In the genomic region with DNA sequence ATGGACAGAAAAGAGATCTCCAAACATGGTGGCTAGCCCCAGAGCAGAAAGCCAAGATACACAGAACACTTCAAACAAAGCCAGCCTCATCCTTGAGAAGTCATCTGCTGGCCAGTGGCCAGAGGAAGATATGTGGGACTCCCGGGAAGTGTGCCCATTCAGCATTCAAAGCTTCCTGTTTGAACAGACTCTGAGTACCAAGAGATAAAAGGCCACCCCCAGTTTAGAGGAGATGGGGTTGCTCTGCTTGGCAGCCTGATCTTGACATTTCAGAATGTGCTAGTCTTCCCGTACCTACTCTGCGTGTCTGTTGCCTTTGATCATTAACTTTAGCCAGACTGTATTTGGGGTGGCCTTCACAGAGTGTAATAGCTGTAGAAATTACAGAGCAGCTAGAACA, we compare ENCODE assay signal across 11 mouse cellular contexts. TPM values are rescaled to one million over a fixed set of nuclear protein-coding genes. Genes with fewer than 3 reads are reported as not detected.
DNase-seq lines count a peak whose midpoint lies in the region; ATAC-seq and TF ChIP-seq lines count a peak whose summit lies in the region.
"Had no signal": no experiment of that assay in that cellular context is flagged by ENCODE, and none has a peak within 500 bp of the region (broad histone marks: within the 10 kb centered on the region; RNA-seq: fewer than 3 reads in every experiment).

No protein-coding gene starts in this region.

- DNase-seq in forebrain, embryonic 14.5 days (ENCODE audit: low spot score): peak; percentile 7
- DNase-seq in kidney, postnatal 10 days: peak; percentile 61
- peak; percentile 49 to 69 for DNase-seq in adrenal gland, adult 18-20 months (ENCODE audit: low spot score in 2 of 2)
- DNase-seq in lung, postnatal 0 days (ENCODE audit: low spot score): peak; percentile 57
- no peak for DNase-seq in liver
- DNase-seq in embryo, embryonic 9.5 days (ENCODE audit: extremely low spot score): no peak

- H3K27me3 ChIP-seq in forebrain, embryonic 14.5 days (replicated peaks; ENCODE audit: control insufficient read depth, insufficient read depth, low read length): no peaks in the 10 kb centered on the region
- H3K27me3 ChIP-seq in forebrain, embryonic 16.5 days (replicated peaks; ENCODE audit: control insufficient read depth, insufficient read depth, low read length): no peaks in the 10 kb centered on the region
- H3K27me3 ChIP-seq in kidney, embryonic 15.5 days: no peaks in the 10 kb centered on the region
- no peaks in the 10 kb centered on the region for H3K27me3 ChIP-seq in lung, postnatal 0 days (replicated peaks; ENCODE audit: insufficient read depth, low read length)
- H3K27me3 ChIP-seq: embryonic facial prominence, embryonic 13.5 days; neural tube, embryonic 13.5 days had no signal

- no peak overlapping the region for H3K4me2 ChIP-seq in forebrain, embryonic 14.5 days (ENCODE audit: low read length)
- H3K4me2 ChIP-seq in forebrain, embryonic 16.5 days (ENCODE audit: low read length): no peak overlapping the region
- no peak overlapping the region for H3K4me2 ChIP-seq in kidney, embryonic 15.5 days
- H3K4me2 ChIP-seq in lung, postnatal 0 days (replicated peaks; ENCODE audit: low read depth, low read length): no peak overlapping the region
- H3K4me2 ChIP-seq: embryonic facial prominence, embryonic 13.5 days; liver, embryonic 11.5 days; neural tube, embryonic 13.5 days had no signal

- WGBS in forebrain, embryonic 14.5 days: 64% methylated on average over 3 of the region's 3 CpGs
- WGBS in forebrain, embryonic 16.5 days: 56% methylated on average over 3 of the region's 3 CpGs
- 43% methylated on average over 3 of the region's 3 CpGs for WGBS in kidney, embryonic 15.5 days
- 12% methylated on average over 3 of the region's 3 CpGs for WGBS in lung, postnatal 0 days

- no peak overlapping the region for H3K4me3 ChIP-seq in forebrain, embryonic 14.5 days (ENCODE audit: low read depth, low read length)
- no peak overlapping the region for H3K4me3 ChIP-seq in forebrain, embryonic 16.5 days (replicated peaks; ENCODE audit: low read length)
- H3K4me3 ChIP-seq in kidney, embryonic 15.5 days (replicated peaks): no peak overlapping the region
- no peak overlapping the region for H3K4me3 ChIP-seq in lung, postnatal 0 days (ENCODE audit: low read depth, low read length)
- H3K4me3 ChIP-seq: embryonic facial prominence, embryonic 13.5 days; neural tube, embryonic 13.5 days had no signal

- H3K4me1 ChIP-seq in forebrain, embryonic 14.5 days (ENCODE audit: control insufficient read depth, insufficient read depth, low read length): no peaks in the 10 kb centered on the region
- no peaks in the 10 kb centered on the region for H3K4me1 ChIP-seq in forebrain, embryonic 16.5 days (replicated peaks; ENCODE audit: control insufficient read depth, insufficient read depth, low read length)
- H3K4me1 ChIP-seq in kidney, embryonic 15.5 days: no peaks in the 10 kb centered on the region
- no peaks in the 10 kb centered on the region for H3K4me1 ChIP-seq in lung, postnatal 0 days (ENCODE audit: insufficient read depth, low read depth, low read length)
- H3K4me1 ChIP-seq: embryonic facial prominence, embryonic 13.5 days had no signal

- H3K9ac ChIP-seq in forebrain, embryonic 14.5 days (ENCODE audit: low read length): no peak overlapping the region
- no peak overlapping the region for H3K9ac ChIP-seq in forebrain, embryonic 16.5 days (replicated peaks; ENCODE audit: low read depth, low read length)
- H3K9ac ChIP-seq in kidney, embryonic 15.5 days: no peak overlapping the region
- H3K9ac ChIP-seq in lung, postnatal 0 days (replicated peaks; ENCODE audit: low read depth): no peak overlapping the region
- H3K9ac ChIP-seq: embryonic facial prominence, embryonic 13.5 days; neural tube, embryonic 13.5 days had no signal

- no peak for ATAC-seq in forebrain, embryonic 14.5 days
- no peak for ATAC-seq in forebrain, embryonic 16.5 days
- ATAC-seq in kidney, embryonic 15.5 days (replicated peaks; ENCODE audit: low FRiP score): no peak; the same call in 1 of the 2 replicates
- ATAC-seq in lung, postnatal 0 days: peak; percentile 76

- no peaks in the 10 kb centered on the region for H3K9me3 ChIP-seq in forebrain, embryonic 14.5 days (replicated peaks; ENCODE audit: control insufficient read depth, low read length)
- H3K9me3 ChIP-seq in forebrain, embryonic 16.5 days (ENCODE audit: control insufficient read depth, low read length): no peaks in the 10 kb centered on the region
- no peaks in the 10 kb centered on the region for H3K9me3 ChIP-seq in kidney, embryonic 15.5 days (replicated peaks)
- no peaks in the 10 kb centered on the region for H3K9me3 ChIP-seq in lung, postnatal 0 days (ENCODE audit: low read length)
- H3K9me3 ChIP-seq: embryonic facial prominence, embryonic 13.5 days; neural tube, embryonic 13.5 days had no signal

- no peak for TF ChIP-seq CTCF in lung, postnatal 0 days (IDR thresholded peaks at IDR 0.05)

- H3K36me3 ChIP-seq in forebrain, embryonic 14.5 days (ENCODE audit: control insufficient read depth, insufficient read depth, low read length): no peaks in the 10 kb centered on the region
- H3K36me3 ChIP-seq in forebrain, embryonic 16.5 days (ENCODE audit: control insufficient read depth, insufficient read depth): no peaks in the 10 kb centered on the region
- no peaks in the 10 kb centered on the region for H3K36me3 ChIP-seq in kidney, embryonic 15.5 days
- no peaks in the 10 kb centered on the region for H3K36me3 ChIP-seq in lung, postnatal 0 days (ENCODE audit: insufficient read depth, low read length)
- H3K36me3 ChIP-seq: embryonic facial prominence, embryonic 13.5 days; neural tube, embryonic 13.5 days had no signal

- no peak for TF ChIP-seq EP300 in lung, postnatal 0 days (IDR thresholded peaks at IDR 0.05)

- H3K27ac ChIP-seq in forebrain, embryonic 14.5 days (ENCODE audit: low read depth, low read length): no peak overlapping the region
- H3K27ac ChIP-seq in forebrain, embryonic 16.5 days (ENCODE audit: low read length): no peak overlapping the region
- H3K27ac ChIP-seq in kidney, embryonic 15.5 days: no peak overlapping the region
- no peak overlapping the region for H3K27ac ChIP-seq in lung, postnatal 0 days (ENCODE audit: low read length)
- H3K27ac ChIP-seq: embryonic facial prominence, embryonic 13.5 days; neural tube, embryonic 13.5 days had no signal

RNA-seq across cellular contexts. Expression of a gene that starts 59.5 kb away (rescaled TPM):
- 2.4 and 3.2 TPM in 2 replicates for polyA plus RNA-seq in forebrain, embryonic 14.5 days (2014; fragmentation: Nextera tagmentation; extraction: Ambion mirVana)
- polyA plus RNA-seq in forebrain, embryonic 16.5 days (2015; fragmentation: Nextera tagmentation; extraction: Ambion mirVana): 2.7 and 4.6 TPM in 2 replicates
- 1.5 and 1.7 TPM in 2 replicates for polyA plus RNA-seq in kidney, embryonic 15.5 days (2015; fragmentation: Nextera tagmentation; extraction: Ambion mirVana)
- 10 to 100 TPM; 19.1 to 37.3 TPM for total RNA-seq in adrenal gland, adult 18-20 months (2021)
- polyA plus RNA-seq in lung, postnatal 0 days (2015; fragmentation: Nextera tagmentation; extraction: Ambion mirVana): 5.1 and 5.2 TPM in 2 replicates

Comparison
In these comparisons a context has a peak if more than half of its experiments do, and no peak if none do; other contexts are left out.
1. DNase-seq: peak in forebrain, embryonic 14.5 days (single experiment), kidney, postnatal 10 days (single experiment), adrenal gland, adult 18-20 months (2 of 2) and lung, postnatal 0 days (single experiment); none in liver (single experiment) and embryo, embryonic 9.5 days (single experiment).